Mouse (Mus musculus): ENCODE measurements around the gene Srp68.

DNA sequence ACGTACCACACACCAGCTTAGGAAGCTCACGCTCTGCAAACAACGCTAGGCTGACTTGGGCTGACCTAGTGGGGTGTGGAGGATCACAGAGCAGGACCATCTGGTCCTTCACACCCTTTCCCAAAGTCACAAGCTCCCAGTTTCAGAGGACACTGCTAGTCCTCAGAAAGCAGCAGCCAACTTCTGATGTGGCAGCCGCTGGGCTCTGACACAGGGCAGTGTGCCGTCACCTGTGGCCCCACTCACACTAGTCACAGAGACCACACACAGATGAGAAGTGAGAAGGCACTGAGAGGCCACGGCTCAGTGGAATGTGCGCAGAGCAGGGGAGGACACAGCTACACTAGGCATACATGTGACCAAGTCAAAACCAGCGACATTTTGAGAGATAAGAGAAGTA is 23.1 kb downstream of the Srp68 start:
- TF ChIP-seq POLR2A (IDR thresholded peaks at IDR 0.05; ENCODE audit: insufficient read length, low read depth): no peak
- no peak for TF ChIP-seq E2F4 (IDR thresholded peaks at IDR 0.05; ENCODE audit: insufficient read depth)
- no peak for TF ChIP-seq MAX (IDR thresholded peaks at IDR 0.05; ENCODE audit: low read depth)
